Mouse (Mus musculus) stomach, postnatal 0 days (tissue): ENCODE measurements around the gene Muc4.

Experiments used
- CTCF ChIP-seq: IDR thresholded peaks from 2 replicates; pipeline ENCODE4 v1.5.1; 2016; ENCODE audit warnings: antibody characterized with exemption, low read depth, mild to moderate bottlenecking, moderate library complexity
- EP300 ChIP-seq: optimal IDR thresholded peaks from 2 replicates; pipeline ENCODE3; 2016; ENCODE audit warnings: antibody characterized with exemption

DNA sequence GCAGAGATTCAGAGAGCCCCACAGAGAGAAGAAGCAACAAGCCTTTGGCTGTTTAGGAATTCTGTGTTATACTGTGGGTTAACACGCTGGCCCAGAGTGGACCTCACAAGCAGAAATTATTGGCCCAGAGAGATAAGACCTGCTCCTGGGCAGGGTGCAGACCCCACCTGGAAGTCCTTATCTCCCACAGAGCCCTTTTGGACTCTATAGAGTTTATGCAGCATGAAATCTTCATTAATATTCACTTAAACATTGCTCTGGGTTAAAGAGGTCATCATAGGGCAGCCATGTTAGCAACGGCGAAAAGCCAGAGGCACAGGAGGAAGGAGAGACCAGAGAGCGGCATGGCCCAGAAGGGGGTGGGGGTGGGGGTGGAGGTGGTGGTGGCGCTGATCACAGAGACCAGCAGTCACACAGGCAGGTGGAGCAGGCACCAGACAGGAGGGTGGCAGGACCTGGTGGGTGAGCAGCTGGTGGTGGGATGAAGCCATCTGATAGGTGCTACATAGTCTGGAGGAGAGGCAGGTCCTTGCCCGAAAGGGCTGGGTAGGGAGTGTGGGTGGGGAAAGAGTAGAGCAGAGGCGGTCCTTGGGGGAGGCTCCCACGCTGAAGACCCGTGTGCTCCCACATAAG, 27.7 kb upstream of the Muc4 start:
- no peak for TF ChIP-seq CTCF
- TF ChIP-seq EP300 = no peak
